Mouse (Mus musculus): ENCODE results near the gene Galnt16. TPM values are rescaled to one million over a fixed set of nuclear protein-coding genes. Genes with fewer than 3 reads are reported as not detected.

Gene Galnt16
- polyA plus RNA-seq, 1 experiment from 2014 or later = 5.9 TPM

GRCm38 (mm10) chr12:80609928-80610327, 91.9 kb downstream of the Galnt16 start:
- H3K9ac ChIP-seq (ENCODE audit: low read length) = no peak overlapping the region
- H3K4me3 ChIP-seq (ENCODE audit: low read depth, low read length) = no peak overlapping the region
- no peak overlapping the region for H3K27ac ChIP-seq (ENCODE audit: low read depth)
- no peak overlapping the region for H3K4me2 ChIP-seq (ENCODE audit: low read length)
- WGBS = 73% methylated on average over 3 of the region's 3 CpGs
- DNase-seq (ENCODE audit: low spot score) (no peak), ATAC-seq (replicated peaks; ENCODE audit: low FRiP score, low TSS enrichment, low read depth) (no peak)
- no peaks in the 10 kb centered on the region for H3K36me3 ChIP-seq (ENCODE audit: control insufficient read depth, insufficient read depth, low read length)
- H3K27me3 ChIP-seq (replicated peaks; ENCODE audit: control insufficient read depth, insufficient read depth, low read length) = no peaks in the 10 kb centered on the region
- H3K9me3 ChIP-seq (ENCODE audit: control insufficient read depth, low read length) = no peaks in the 10 kb centered on the region
- H3K4me1 ChIP-seq (replicated peaks; ENCODE audit: control insufficient read depth, insufficient read depth, low read length) = no peaks in the 10 kb centered on the region

GRCm38 (mm10) chr12:80612113-80612791, 94.2 kb downstream of the Galnt16 start:
- H3K9me3 ChIP-seq (ENCODE audit: control insufficient read depth, low read length) = no peaks in the 10 kb centered on the region
- no peak overlapping the region for H3K27ac ChIP-seq (ENCODE audit: low read depth)
- DNase-seq (ENCODE audit: low spot score) (no peak), ATAC-seq (replicated peaks; ENCODE audit: low FRiP score, low TSS enrichment, low read depth) (no peak)
- H3K4me3 ChIP-seq (ENCODE audit: low read depth, low read length) = no peak overlapping the region
- H3K36me3 ChIP-seq (ENCODE audit: control insufficient read depth, insufficient read depth, low read length) = no peaks in the 10 kb centered on the region
- no peaks in the 10 kb centered on the region for H3K4me1 ChIP-seq (replicated peaks; ENCODE audit: control insufficient read depth, insufficient read depth, low read length)
- H3K27me3 ChIP-seq (replicated peaks; ENCODE audit: control insufficient read depth, insufficient read depth, low read length) = no peaks in the 10 kb centered on the region
- no peak overlapping the region for H3K9ac ChIP-seq (ENCODE audit: low read length)
- WGBS = 55% methylated on average over 9 of the region's 9 CpGs
- no peak overlapping the region for H3K4me2 ChIP-seq (ENCODE audit: low read length)

GRCm38 (mm10) chr12:80615371-80616257, 97.5 kb downstream of the Galnt16 start:
- 39% methylated on average over 7 of the region's 7 CpGs for WGBS
- Histone ChIP-seq H3K4me3 (ENCODE audit: low read depth, low read length) (no peak overlapping the region), H3K27ac (ENCODE audit: low read depth) (0 out of 2 replicates have a peak overlapping the region, but pooled peaks have one; percentile 25), H3K4me1 (replicated peaks; ENCODE audit: control insufficient read depth, insufficient read depth, low read length) (no peaks in the 10 kb centered on the region), H3K36me3 (ENCODE audit: control insufficient read depth, insufficient read depth, low read length) (no peaks in the 10 kb centered on the region), H3K9me3 (ENCODE audit: control insufficient read depth, low read length) (no peaks in the 10 kb centered on the region), H3K9ac (ENCODE audit: low read length) (no peak overlapping the region), H3K4me2 (ENCODE audit: low read length) (no peak overlapping the region), H3K27me3 (replicated peaks; ENCODE audit: control insufficient read depth, insufficient read depth, low read length) (no peaks in the 10 kb centered on the region)
- DNase-seq (ENCODE audit: low spot score) = no peak
- ATAC-seq (replicated peaks; ENCODE audit: low FRiP score, low TSS enrichment, low read depth) = peak; percentile 60; the same call in 1 of the 2 replicates

GRCm38 (mm10) chr12:80620501-80620900, 102.4 kb downstream of the Galnt16 start:
- Histone ChIP-seq H3K4me2 (ENCODE audit: low read length) (no peak overlapping the region), H3K4me3 (ENCODE audit: low read depth, low read length) (no peak overlapping the region), H3K27me3 (replicated peaks; ENCODE audit: control insufficient read depth, insufficient read depth, low read length) (no peaks in the 10 kb centered on the region), H3K9me3 (ENCODE audit: control insufficient read depth, low read length) (no peaks in the 10 kb centered on the region), H3K36me3 (ENCODE audit: control insufficient read depth, insufficient read depth, low read length) (no peaks in the 10 kb centered on the region), H3K27ac (ENCODE audit: low read depth) (no peak overlapping the region), H3K4me1 (replicated peaks; ENCODE audit: control insufficient read depth, insufficient read depth, low read length) (no peaks in the 10 kb centered on the region), H3K9ac (ENCODE audit: low read length) (no peak overlapping the region)
- DNase-seq (ENCODE audit: low spot score) (no peak), ATAC-seq (replicated peaks; ENCODE audit: low FRiP score, low TSS enrichment, low read depth) (no peak)
- WGBS = 78% methylated on average over 5 of the region's 5 CpGs

- Histone ChIP-seq H3K4me1 (replicated peaks; ENCODE audit: control insufficient read depth, insufficient read depth, low read length) (no peaks in the 10 kb centered on the region), H3K4me2 (ENCODE audit: low read length) (no peak overlapping the region), H3K27ac (ENCODE audit: low read depth) (no peak overlapping the region), H3K27me3 (replicated peaks; ENCODE audit: control insufficient read depth, insufficient read depth, low read length) (no peaks in the 10 kb centered on the region), H3K4me3 (ENCODE audit: low read depth, low read length) (no peak overlapping the region), H3K9ac (ENCODE audit: low read length) (no peak overlapping the region), H3K9me3 (ENCODE audit: control insufficient read depth, low read length) (no peaks in the 10 kb centered on the region), H3K36me3 (ENCODE audit: control insufficient read depth, insufficient read depth, low read length) (peaks cover 50% of the 10 kb centered on the region)
- 80% methylated on average over 5 of the region's 5 CpGs for WGBS
- DNase-seq (ENCODE audit: low spot score) (no peak), ATAC-seq (replicated peaks; ENCODE audit: low FRiP score, low TSS enrichment, low read depth) (no peak)
Measured at GRCm38 (mm10) chr12:80631790-80632189, 113.7 kb downstream of the Galnt16 start.

- no peaks in the 10 kb centered on the region for H3K9me3 ChIP-seq (ENCODE audit: control insufficient read depth, low read length)
- peaks cover 24% of the 10 kb centered on the region for H3K4me1 ChIP-seq (replicated peaks; ENCODE audit: control insufficient read depth, insufficient read depth, low read length)
- H3K4me3 ChIP-seq (ENCODE audit: low read depth, low read length) = peak overlapping the region; percentile 94
- peaks cover 41% of the 10 kb centered on the region for H3K36me3 ChIP-seq (ENCODE audit: control insufficient read depth, insufficient read depth, low read length)
- DNase-seq (ENCODE audit: low spot score) (peak; percentile 83), ATAC-seq (replicated peaks; ENCODE audit: low FRiP score, low TSS enrichment, low read depth) (peak; percentile 64)
- H3K4me2 ChIP-seq (ENCODE audit: low read length) = peak overlapping the region; percentile 95
- no peaks in the 10 kb centered on the region for H3K27me3 ChIP-seq (replicated peaks; ENCODE audit: control insufficient read depth, insufficient read depth, low read length)
- peak overlapping the region; percentile 96 for H3K9ac ChIP-seq (ENCODE audit: low read length)
- 3% methylated on average over 48 of the region's 48 CpGs for WGBS
- H3K27ac ChIP-seq (ENCODE audit: low read depth) = peak overlapping the region; percentile 95
Measured at GRCm38 (mm10) chr12:80642725-80643692, 124.9 kb downstream of the Galnt16 start.

- Histone ChIP-seq H3K4me3 (ENCODE audit: low read depth, low read length) (peak within 1 kb of the TSS; percentile 94), H3K9me3 (ENCODE audit: control insufficient read depth, low read length) (no peaks in the 10 kb centered on the region), H3K27ac (ENCODE audit: low read depth) (peak within 1 kb of the TSS; percentile 95), H3K4me2 (ENCODE audit: low read length) (peak within 1 kb of the TSS; percentile 95), H3K9ac (ENCODE audit: low read length) (peak within 1 kb of the TSS; percentile 96), H3K36me3 (ENCODE audit: control insufficient read depth, insufficient read depth, low read length) (peaks cover 37% of the 10 kb centered on the region), H3K27me3 (replicated peaks; ENCODE audit: control insufficient read depth, insufficient read depth, low read length) (no peaks in the 10 kb centered on the region), H3K4me1 (replicated peaks; ENCODE audit: control insufficient read depth, insufficient read depth, low read length) (peaks cover 24% of the 10 kb centered on the region)
- DNase-seq (ENCODE audit: low spot score) (peak; percentile 96), ATAC-seq (replicated peaks; ENCODE audit: low FRiP score, low TSS enrichment, low read depth) (peak; percentile 97)
- WGBS = under 1% methylated on average over 50 of the region's 50 CpGs
Measured at GRCm38 (mm10) chr12:80643693-80644505, 125.8 kb downstream of the Galnt16 start, which contains the start of the genes Slc39a9 and Erh. Slc39a9 (plus strand) TSS chr12:80643883. Erh (minus strand) TSS chr12:80644341.
